Mouse (Mus musculus) lung, postnatal 4 days (tissue): ENCODE results near the gene Mrc1.

Source experiments
- DNase-seq, 2 experiments: peaks; one replicate each; pipeline ENCODE4 v3.0.0; 2021

The Mrc1 gene

DNA sequence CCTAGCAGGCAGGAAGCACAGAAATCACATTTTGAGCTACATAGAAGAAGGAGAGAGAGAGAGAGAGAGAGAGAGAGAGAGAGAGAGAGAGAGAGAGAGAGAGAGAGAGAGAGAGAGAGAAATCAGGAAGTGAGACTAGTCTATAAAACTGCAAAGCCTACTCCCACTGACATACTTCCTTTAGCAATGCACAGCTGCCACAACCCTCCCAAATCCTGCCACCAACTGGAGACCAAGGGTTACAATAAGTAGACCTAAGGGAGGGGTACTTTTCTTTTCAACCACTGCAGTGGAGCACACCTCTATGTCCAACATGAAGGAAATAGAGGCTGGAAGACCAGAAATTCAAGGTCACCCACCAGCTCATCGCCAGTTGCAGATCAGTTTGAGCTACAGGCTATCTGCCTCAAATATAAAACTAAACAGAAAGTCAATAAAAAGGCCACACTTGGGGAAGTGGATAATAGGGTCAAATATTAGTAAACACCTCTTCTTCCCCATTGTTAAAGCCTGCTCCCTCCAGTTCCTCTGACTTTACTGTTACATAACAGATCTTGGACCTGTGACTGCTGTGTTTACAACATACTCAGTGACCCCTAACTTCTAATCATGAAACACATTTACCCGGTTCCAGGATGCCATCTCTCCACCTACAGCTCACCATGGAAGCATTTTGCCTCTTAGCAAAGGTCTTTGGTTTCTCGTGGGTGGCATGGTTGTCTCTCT is 20.8 kb downstream of the Mrc1 start:
- no peak for DNase-seq

DNA sequence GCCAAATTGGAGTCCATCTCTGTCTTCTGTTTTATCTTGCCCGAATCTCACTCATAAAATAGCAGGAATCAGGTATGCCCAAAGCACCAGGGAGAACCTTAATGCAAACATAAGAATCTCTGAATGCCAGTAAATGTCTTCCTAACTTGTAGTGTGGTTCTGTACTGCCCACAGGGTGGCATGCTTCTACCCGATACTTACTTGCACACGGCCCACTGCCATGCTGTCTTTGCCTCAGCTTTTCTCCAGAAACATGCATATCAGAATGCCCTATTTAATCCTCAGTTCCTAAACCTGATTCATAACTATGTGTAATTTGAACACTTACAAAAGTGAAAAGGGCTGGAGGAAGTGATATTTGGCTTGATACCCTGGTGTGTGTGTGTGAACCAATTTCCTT is 22.7 kb downstream of the Mrc1 start:
- no peak for DNase-seq

DNA sequence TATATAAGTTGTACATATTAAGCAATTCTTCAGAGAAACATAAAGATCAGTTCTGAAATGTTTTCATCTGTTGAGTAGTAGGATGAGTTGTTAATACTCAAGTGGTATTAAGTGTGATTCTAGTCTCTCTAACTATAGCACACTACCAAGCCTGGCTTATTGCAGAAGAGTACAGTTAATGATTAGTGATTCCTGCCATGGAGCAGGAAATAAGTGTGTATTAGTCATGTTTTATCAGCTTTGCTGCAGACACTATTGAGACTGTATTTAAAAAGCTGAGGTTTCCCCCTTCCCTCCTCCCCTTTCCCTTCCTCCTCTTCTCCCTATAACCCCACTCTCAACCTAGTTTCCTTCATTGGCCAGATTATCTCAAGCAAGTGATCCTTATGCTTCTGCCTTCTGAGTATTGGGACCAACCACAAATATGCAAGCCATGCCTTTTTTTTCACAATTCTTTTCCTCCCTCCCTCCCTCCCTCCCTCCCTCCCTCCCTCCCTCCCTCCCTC is 29.2 kb downstream of the Mrc1 start:
- DNase-seq = no peak

DNA sequence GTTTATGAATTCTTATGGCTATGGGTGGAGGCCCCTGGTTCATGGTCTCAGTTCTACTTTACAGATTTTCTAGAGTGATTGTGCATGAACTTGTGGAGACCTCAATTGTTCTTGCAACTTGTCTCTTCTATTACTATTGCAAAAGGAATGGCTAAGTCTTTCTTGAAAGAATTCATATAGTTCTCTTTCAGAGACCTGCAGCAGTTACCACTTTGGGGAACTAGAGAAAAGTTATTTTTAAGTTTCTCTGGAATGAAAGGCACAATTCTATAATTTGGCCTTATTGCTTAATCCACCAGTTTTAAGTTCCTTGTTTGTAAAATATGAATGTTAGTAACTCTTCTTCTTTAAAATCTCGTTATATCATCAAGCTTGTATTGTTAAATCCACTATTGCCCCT is 32.9 kb downstream of the Mrc1 start:
- DNase-seq = no peak

DNA sequence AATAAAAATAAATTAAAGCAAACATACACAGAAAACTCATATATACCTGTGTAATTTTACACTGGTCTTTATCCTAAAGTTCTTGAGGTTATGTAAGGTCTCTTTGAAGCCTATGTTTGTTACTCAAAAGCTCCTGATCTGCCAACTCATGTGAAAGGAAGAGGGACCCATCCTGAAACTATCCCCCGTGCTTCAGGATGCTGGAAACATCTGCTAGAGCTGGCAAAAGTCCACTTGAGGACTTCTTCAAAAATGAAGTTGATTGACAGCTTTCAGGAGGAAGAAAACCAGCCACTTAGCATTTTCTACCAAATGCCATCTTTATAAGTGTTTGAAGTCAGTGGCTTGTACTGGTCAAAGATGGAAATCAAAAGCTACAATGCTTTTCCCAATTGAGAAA is 40.0 kb downstream of the Mrc1 start:
- DNase-seq = no peak

DNA sequence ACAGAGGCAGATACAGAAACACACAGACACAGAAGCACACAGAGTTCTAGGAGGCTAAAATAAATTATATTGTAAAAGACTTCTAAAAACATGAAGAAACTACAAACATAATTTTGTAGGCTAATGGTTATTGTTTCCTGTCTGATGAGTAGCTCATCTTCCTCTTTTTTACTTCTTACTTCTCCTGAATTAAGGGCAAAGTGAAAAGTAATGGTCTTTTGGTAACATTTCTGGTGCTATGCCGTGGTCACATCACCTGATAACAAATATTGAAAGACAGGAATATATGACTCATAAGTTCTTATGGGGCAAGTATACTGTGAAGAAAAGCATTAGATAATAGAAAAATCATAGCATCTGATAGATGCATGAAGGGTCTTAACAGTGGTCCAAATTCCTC is 42.9 kb downstream of the Mrc1 start:
- no peak for DNase-seq

DNA sequence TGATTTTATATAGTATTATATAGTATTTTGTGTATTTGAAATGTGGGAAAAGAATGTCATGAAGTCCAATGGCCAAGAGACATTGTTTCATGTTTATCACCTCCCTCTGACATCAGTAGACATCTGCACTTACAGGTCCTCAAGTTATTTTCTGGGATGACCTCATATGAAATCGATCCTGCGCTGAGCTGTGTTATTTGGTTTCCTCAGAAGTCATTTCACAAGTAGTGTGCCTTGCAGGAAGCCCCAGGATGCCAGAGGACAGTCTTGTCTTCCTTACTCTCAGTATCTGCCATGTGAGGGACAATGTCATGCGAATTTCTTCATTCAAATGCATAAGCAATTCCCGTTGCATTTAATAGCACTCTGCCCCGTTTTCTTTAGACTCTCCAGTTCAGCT is 46.6 kb downstream of the Mrc1 start:
- no peak for DNase-seq

DNA sequence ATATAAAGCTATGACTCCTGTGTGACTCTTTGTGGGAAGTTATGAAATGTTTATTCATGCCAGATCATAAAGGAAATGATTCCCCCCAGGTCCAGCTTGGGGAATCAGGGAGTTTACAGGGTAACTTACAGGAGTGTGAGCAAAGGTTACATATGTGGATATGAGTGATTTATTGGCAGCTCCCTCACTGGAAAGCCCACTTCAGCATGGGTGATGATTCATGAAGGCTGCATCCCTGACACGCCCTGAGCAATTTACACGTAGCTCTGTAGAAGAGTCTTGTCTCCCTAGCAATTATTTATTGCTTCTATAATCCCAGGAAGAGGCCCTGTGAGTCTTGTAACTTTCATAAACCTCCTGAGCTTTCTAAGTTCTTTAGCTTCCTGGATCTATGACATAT is 50.1 kb downstream of the Mrc1 start:
- no peak for DNase-seq

DNA sequence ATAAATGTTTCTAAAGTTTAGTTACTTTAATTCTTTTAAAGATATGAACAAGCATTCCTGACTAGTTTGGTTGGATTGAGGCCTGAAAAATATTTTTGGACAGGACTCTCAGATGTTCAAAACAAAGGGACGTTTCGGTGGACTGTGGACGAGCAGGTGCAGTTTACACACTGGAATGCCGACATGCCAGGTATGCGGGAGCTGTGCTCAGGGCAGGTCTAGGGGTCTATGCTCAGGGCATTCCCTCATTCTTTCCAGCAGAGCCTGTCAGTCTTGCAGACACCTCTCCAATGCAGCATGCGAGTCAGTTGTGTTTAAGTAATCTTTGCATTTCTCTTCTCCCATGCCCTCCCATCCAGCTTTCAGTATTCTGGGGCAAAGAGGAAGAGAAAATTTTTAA is 50.6 kb downstream of the Mrc1 start:
- DNase-seq = no peak

DNA sequence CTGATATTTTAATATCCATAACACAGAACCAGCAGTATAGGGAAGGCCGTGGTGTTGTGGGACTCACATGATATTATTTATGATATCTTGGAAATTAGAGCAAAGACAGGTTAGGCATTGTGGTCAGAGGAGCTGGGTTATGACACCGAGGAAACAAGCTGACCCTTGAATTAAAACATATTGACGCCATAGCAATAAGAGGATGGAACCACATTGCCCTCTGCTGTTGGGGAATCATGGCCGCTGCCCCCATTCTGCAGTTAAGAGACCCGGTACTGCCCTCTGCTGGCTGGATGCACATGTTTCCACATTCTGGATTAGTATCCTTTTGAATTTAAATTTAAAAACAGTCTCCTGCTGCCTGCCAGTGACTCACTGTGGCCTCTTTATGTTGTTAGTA is 66.1 kb downstream of the Mrc1 start:
- peak; percentile 85 to 92 for DNase-seq

DNA sequence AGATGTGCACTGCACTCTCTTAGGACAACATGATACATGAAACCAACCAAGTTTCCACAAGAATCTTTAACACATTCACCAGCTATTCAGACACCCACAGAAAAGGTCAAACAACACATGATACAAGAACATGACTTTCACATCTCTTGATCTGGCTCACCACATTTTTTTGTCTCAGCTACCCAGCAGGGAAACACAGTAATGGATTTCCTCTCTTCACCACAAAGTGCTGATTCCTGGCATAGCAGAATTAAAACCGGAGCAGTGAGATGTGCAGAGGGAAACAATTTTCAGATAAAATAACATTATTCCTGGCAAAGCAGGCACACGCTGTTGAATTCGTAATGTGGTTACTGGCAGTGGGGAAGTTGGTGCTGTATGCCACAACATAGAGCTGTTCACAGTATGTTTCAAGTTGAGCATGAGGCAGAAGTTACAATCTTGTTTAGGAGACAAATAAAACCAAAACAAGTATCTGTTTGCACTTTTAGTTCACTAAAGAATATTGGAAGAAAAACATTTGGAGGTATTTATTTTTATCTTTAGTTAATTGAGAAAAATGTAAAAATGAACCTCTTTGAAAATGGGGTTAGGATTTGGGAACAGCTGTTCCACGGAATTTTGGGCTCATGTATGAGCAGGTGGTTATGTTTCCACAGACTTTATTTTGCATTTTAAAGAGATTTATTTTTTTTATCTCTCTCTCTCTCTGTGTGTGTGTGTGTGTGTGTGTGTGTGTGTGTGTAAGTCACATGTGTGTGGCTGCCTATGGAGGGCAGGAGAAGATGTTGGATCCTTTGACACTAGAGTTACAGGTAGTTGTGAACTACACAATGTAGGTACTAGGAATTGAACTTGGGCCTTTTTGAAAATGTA is 83.6 kb downstream of the Mrc1 start:
- no peak for DNase-seq

DNA sequence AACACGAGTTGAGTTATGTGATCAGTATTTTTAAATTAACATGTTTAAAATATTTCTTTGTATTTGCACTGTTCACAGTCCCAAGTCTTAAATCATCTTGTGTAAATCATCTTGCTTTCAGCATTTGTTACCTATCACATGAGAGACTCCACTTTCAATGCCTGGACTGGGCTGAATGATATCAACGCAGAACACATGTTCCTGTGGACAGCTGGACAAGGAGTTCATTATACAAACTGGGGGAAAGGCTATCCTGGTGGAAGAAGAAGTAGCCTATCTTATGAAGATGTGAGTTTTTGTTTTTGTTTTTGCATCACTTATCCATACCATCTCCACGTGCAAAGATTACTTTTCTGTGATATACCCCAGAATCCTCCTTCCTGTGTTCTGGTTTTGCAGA is 85.9 kb downstream of the Mrc1 start:
- DNase-seq = no peak

DNA sequence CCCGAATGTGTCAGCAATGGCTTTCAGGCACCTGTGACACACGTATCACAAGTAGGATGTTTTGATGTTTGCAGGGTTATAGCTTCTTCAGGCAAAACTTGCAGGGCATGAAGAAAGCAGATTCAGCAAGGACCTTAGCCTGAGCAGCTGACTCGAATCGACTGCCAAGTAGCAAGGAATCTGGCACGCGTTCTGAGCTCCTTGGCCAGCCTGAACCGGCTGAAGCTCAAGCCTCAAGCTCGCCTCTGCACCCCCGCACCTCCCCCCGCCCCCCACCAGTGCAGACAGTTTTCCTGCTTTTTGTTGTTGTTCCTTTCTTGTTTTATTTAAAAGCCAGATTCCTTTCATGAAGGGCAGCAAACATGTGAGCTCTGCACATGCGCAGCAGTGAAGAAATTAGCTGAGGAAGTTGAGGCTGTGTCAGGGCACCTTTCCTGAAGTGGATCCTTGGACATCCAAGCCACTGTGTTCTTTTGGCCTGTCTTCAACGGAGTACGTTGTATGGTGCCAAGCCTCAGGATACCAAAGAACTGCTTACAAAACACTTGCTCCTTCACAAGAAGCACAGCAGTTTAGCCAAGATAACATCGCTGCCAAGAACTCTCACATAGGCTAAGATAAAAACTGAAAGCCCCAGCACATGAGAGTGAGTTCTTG is 112.6 kb downstream of the Mrc1 start:
- DNase-seq = peak; percentile 74 to 91

DNA sequence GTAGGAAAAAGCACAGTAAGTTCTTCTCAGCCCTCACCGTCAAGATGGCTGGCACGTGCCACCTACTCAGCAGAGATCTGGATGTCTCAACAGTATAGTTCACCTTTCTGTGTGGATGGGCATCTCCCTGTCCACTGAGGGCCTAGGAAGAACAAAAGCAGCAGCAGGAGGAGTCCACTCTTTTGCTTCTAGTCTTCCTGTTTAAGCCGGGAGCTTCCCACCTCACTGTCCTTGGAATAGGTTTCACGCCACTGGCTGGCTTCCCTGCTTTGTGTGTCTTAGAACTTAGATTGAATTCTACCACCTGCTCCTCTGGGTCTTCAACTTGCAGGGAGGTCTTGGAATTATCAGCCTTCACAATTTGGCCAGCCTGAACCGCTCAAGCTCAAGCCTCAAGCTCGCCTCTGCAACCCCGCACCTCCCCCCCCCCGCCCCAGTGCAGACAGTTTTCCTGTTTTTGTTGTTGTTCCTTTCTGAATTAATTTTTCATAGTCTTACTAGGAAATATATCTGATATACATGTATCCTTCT is 113.2 kb downstream of the Mrc1 start:
- DNase-seq = peak in 1 of 2 experiments; percentile 32
